Mouse (Mus musculus) forebrain, embryonic 10.5 days (tissue): ENCODE measurements around the gene Gsdma3. TPM values are rescaled to one million over a fixed set of nuclear protein-coding genes. Genes with fewer than 3 reads are reported as not detected.

Experiments
- DNase-seq: peaks from one replicate; pipeline ENCODE4 v3.0.0-alpha.2; 2017; ENCODE audit warnings: low spot score; ENCODE audit errors: extremely low spot score
- H3K27ac ChIP-seq: fragments of 300-500 bp; sonication (generic); 2 replicates; pipeline ENCODE4 v1.5.1; 2016; ENCODE audit warnings: mild to moderate bottlenecking
- H3K27me3 ChIP-seq: fragments of 300-500 bp; sonication (generic); 2 replicates; pipeline ENCODE4 v1.6.1; 2016; ENCODE audit warnings: mild to moderate bottlenecking; ENCODE audit not compliant: poor library complexity, severe bottlenecking
- H3K36me3 ChIP-seq: fragments of 300-500 bp; sonication (generic); replicated peaks from 2 replicates; pipeline ENCODE4 v1.6.1; 2016; ENCODE audit warnings: mild to moderate bottlenecking, moderate library complexity
- H3K4me1 ChIP-seq: fragments of 300-500 bp; sonication (generic); 2 replicates; pipeline ENCODE4 v1.6.1; 2016
- H3K4me3 ChIP-seq: fragments of 300-500 bp; sonication (generic); 2 replicates; pipeline ENCODE4 v1.5.1; 2016; ENCODE audit warnings: mild to moderate bottlenecking, moderate library complexity
- H3K9me3 ChIP-seq: fragments of 300-500 bp; sonication (generic); 2 replicates; pipeline ENCODE4 v1.6.1; 2016; ENCODE audit warnings: mild to moderate bottlenecking, moderate library complexity
- WGBS: fragments of 180-500 bp; shearing (Covaris S2); methylation state at CpG from one replicate; pipeline ENCODE4 v1.1.7; 2016; 5-methylcytosine and 5-hydroxymethylcytosine counted together
- polyA plus RNA-seq: library from polyadenylated mRNA; unstranded; fragments of >200 nt; fragmentation: Nextera tagmentation; extraction: Ambion mirVana; gene quantifications from 2 replicates; pipeline ENCODE4 v1.2.1, GENCODE M21; 2016

The Gsdma3 gene
- polyA plus RNA-seq, 1 experiment from 2014 or later, result not detected

DNA sequence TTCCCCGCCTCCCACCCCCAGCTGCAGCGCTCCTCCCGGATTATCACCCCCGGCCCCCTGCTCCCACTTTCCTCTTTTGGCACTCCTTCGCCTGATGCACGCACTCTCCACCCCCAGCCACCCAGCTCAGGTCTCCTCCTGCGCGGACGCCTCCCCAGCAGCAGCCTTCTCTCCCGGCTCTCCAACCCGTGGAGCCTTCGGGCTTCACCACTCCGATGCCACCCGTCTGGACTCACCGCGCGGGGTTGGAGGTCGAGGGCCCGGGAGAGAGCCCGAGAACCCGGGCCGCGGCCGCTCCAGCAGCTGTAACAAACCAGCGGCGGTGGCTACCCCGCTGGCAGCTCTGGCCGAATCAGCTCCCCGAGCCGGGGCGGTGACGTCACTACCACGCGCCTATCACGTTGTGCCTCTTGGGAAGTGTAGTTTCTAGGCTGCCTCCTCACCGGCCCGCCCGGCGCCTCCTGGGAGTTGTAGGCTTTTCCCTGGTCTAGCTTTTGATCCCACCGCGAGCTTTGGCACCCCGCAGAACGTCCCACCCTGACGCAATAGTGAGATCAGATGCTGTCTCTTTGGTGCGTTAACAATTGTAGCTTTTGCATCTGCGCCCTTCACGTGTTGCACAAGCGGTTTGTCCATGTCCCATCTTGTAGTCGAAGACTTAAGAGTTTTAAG is 39.1 kb upstream of the Gsdma3 start, which contains the start of gene Ormdl3:
TSS of gene Ormdl3 (minus strand) at position 477 of the 672 bp plus-strand sequence.
- DNase-seq, result peak; percentile 99
- WGBS, result under 1% methylated on average over 49 of the region's 49 CpGs
- H3K27me3 ChIP-seq, result peaks cover 15% of the 10 kb centered on the region; the same call in 1 of the 2 replicates
- H3K9me3 ChIP-seq, result no peaks in the 10 kb centered on the region
- peaks cover 53% of the 10 kb centered on the region for H3K4me1 ChIP-seq
- H3K36me3 ChIP-seq, result peaks cover 22% of the 10 kb centered on the region
- peak within 1 kb of the TSS; percentile 91 for H3K27ac ChIP-seq
- peak within 1 kb of the TSS; percentile 92 for H3K4me3 ChIP-seq

DNA sequence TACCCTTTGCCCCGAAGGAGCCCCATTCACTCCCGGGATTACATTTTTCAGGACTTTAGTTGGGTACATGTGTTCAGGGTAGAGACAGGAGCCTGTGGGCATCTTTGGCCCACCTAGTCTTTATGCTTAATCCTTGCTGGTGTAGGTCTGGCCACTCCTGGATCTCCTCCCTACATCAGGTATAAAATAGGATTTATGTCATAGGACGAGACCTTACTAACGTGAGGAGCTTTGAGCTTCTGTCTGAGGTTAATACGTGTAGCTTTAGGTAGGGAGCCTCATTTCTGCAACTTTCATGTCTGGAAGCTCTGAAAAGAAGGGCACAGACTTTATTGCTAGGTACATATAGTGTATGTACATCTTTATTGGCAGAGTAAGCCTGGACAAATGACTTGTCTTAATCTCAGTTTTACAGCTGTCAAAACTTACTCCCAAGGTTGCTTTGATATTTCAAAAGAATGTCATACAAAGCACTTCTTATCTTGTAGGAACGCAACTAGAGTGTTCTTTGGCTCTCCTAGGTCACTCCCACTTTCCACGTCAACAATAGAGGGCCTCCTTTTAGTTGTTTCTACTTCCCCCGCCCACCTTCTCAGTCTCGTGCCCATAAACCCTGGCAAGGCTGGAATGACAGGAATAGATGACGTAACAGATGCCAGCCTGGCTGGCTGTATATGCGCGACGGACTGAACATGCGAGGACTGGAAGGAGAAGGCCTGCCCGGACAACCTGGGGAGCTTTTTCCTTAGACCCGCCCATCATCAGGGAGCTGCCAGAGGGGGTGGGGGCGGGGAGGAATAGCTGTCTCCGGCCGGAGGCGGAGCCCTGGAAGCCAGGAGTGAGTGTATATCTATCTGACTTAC is 38.2 kb upstream of the Gsdma3 start:
- H3K27me3 ChIP-seq, result peaks cover 21% of the 10 kb centered on the region
- WGBS, result 5% methylated on average over 20 of the region's 20 CpGs
- H3K27ac ChIP-seq, result peak overlapping the region; percentile 91
- peaks cover 13% of the 10 kb centered on the region for H3K36me3 ChIP-seq
- peak; percentile 52 for DNase-seq
- no peaks in the 10 kb centered on the region for H3K9me3 ChIP-seq
- peaks cover 53% of the 10 kb centered on the region for H3K4me1 ChIP-seq
- H3K4me3 ChIP-seq, result peak overlapping the region; percentile 92

DNA sequence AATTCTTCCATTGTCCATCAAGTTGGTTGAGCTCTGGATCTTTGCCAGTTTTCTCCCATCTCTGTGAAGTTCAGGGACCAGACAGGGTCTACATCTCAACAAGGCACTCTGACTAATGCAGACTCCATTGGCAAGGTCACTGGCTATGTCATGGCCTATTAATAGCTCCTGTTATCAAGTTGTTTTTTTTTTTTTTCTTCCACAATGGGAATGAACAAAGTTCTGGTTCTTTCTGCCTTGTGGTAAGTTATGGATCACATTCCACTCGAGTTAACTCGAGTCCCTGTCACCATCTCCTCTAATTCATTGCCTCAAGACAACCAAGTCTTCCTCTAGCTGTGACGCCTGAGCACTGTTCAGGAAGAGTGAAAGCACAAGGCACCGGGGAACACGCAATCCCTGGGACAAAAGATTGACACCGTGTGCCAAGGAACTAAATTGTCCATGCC is 37.3 kb upstream of the Gsdma3 start:
- H3K27me3 ChIP-seq, result peaks cover 21% of the 10 kb centered on the region
- peaks cover 53% of the 10 kb centered on the region for H3K4me1 ChIP-seq
- no peaks in the 10 kb centered on the region for H3K9me3 ChIP-seq
- WGBS, result 72% methylated on average over 6 of the region's 6 CpGs
- peaks cover 3% of the 10 kb centered on the region for H3K36me3 ChIP-seq
- DNase-seq, result no peak
- no peak overlapping the region for H3K27ac ChIP-seq
- no peak overlapping the region for H3K4me3 ChIP-seq

DNA sequence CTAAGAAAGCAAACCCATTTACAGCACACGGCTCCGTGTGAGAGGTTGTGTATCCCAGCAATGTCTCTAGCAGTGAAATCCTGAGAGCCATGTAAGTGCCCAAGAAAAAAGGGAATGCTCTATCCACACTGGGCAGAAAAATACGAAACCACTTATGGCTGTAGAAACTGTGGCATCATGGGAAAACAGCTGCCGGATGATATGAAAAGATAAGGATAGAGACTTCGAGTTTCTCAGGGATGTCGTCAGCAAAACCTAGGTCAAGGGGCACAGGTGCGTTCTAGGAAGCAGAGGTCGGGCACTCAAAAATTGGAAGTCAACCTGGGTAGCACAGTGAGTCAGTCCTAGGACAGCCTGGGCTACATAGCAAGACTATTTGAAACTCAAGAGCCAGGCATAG is 36.9 kb upstream of the Gsdma3 start:
- DNase-seq, result no peak
- 88% methylated on average over 8 of the region's 8 CpGs for WGBS
- Histone ChIP-seq H3K4me3 (no peak overlapping the region), H3K27ac (no peak overlapping the region), H3K36me3 (no peaks in the 10 kb centered on the region), H3K9me3 (no peaks in the 10 kb centered on the region), H3K27me3 (peaks cover 21% of the 10 kb centered on the region), H3K4me1 (peaks cover 49% of the 10 kb centered on the region)

DNA sequence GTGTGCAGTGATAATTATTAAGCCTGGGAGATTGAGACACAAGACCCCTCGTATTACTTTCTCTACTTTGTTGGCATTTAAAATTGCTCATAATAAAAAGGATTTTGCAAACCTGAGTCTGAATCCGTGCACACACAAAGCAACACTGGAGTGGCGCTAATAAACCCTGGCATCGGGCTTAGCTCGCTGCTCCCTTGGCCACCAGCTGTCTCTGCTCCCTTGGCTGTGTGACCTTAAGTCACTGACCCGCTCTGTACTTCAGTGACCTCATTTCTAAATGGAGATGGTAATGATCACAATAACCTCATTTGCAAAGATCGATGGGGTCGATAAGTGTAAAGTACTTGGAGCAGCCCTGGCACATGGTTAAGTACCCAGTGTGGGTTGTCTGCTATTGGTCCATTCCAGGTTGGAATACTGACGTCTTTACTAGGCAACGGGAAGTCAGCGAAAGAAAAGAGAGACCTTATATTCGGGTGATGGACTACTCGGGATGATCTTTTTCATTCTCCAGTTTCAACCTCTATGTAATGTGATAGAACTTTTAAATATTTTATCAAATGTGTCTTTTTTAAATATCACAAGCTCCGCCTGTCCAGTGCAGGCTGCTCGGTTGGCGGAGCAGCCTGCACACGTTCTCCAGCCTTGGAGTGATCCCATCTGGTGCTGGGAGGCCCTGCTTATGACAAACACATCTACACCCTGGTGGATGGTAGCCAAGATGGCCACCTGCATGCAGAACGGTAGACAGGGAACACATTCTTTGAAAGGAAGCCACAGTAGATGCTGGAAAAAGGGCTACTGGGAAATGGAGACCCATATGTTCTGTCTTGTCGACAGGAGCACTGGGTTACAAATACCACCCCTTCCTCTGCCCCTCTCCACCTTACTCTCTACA is 35.4 kb upstream of the Gsdma3 start:
- DNase-seq, result no peak
- WGBS, result 84% methylated on average over 19 of the region's 19 CpGs
- no peak overlapping the region for H3K27ac ChIP-seq

DNA sequence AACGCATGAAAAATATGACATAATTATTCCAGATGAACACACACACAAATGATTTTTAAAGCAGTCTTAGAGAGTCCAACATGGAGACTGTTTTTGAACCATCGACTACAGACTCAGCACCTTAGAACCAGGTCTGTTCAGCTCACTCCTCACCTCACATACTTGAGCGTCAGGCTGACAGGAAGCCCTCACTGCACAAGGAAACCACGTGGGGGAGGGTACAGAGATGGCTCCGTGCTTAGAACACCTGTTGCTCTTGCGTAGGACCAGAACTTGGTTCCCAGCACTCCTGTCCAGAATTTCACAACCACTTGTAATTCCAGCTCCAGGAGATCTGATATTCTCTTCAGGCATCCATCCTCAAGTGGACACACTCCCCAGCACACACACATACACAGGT is 31.1 kb upstream of the Gsdma3 start:
- Histone ChIP-seq H3K4me3 (no peak overlapping the region), H3K4me1 (peaks cover 9% of the 10 kb centered on the region; the same call in 1 of the 2 replicates), H3K36me3 (no peaks in the 10 kb centered on the region), H3K27ac (no peak overlapping the region), H3K9me3 (no peaks in the 10 kb centered on the region), H3K27me3 (peaks cover 39% of the 10 kb centered on the region)
- WGBS, result 76% methylated on average over 6 of the region's 6 CpGs
- no peak for DNase-seq

More for the DNA sequence above, 35.4 kb upstream of the Gsdma3 start:
- no peaks in the 10 kb centered on the region for H3K9me3 ChIP-seq
- peaks cover 34% of the 10 kb centered on the region for H3K4me1 ChIP-seq
- H3K36me3 ChIP-seq, result no peaks in the 10 kb centered on the region
- no peak overlapping the region for H3K4me3 ChIP-seq
- H3K27me3 ChIP-seq, result peaks cover 21% of the 10 kb centered on the region

DNA sequence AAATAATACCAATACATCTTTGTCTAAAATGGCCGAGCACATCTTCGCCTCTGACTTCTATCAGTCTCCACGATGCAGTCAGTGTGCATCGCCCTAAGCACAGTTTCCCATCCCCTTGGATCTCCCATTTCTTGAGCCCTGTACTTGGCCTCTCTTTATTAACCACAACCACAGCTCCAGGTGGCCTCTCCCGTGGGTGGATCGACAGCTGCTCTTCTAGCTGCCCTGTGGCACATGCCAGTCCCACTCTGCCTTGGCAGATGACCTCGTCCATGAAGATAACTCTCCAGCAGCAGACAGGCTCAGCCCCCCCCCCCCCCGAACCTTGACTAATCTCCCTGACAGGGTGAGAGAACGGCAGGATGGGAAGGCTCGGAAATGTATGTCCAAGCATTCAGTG is 30.7 kb upstream of the Gsdma3 start:
- 83% methylated on average over 10 of the region's 10 CpGs for WGBS
- no peaks in the 10 kb centered on the region for H3K9me3 ChIP-seq
- H3K4me1 ChIP-seq, result peaks cover 9% of the 10 kb centered on the region; the same call in 1 of the 2 replicates
- no peak for DNase-seq
- H3K27me3 ChIP-seq, result peaks cover 44% of the 10 kb centered on the region
- no peaks in the 10 kb centered on the region for H3K36me3 ChIP-seq
- H3K4me3 ChIP-seq, result no peak overlapping the region
- H3K27ac ChIP-seq, result no peak overlapping the region

DNA sequence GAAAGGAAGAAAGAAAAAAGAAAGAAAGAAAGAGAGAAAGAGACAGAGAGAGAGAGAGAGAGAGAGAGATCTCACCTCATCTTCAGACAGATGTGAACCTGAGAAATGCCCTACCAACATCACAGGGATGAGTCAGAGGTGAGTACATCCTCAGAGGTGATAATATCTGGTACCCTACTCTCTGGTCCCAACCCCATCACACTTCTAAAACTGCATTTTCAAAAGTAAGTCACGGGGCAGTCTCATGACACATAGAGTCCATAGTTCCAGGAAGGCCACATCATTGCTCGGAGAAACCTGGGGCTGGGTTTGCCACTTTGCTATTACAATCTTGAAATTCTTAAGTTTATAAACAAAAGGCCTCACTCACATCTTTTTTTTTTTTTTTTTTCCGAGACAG is 30.2 kb upstream of the Gsdma3 start:
- WGBS, result 76% methylated on average over 3 of the region's 3 CpGs
- Histone ChIP-seq H3K4me1 (peaks cover 9% of the 10 kb centered on the region; the same call in 1 of the 2 replicates), H3K27me3 (peaks cover 49% of the 10 kb centered on the region), H3K4me3 (no peak overlapping the region), H3K27ac (no peak overlapping the region), H3K36me3 (no peaks in the 10 kb centered on the region), H3K9me3 (no peaks in the 10 kb centered on the region)
- DNase-seq, result no peak

DNA sequence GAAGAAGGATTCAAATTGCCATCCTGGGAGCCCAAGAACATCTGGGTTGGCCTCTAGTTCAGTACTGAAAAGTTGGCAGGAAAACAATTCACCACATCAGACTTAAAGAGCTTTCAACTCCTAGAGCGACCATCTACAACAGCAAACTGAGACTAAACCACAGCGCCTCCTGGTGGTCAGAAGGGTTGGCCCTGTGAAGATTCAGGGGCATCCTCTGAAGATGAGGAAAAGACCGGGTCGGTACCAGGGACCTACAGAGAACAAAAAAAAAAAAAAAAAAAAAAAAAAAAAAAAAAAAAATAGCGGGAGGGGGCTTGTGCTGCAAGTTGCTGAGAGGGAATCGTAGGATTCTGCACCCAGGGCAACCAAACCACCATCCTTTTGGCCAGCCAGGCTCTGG is 28.8 kb upstream of the Gsdma3 start:
- H3K36me3 ChIP-seq, result no peaks in the 10 kb centered on the region
- peaks cover 18% of the 10 kb centered on the region for H3K4me1 ChIP-seq
- DNase-seq, result peak; percentile 59
- H3K9me3 ChIP-seq, result no peaks in the 10 kb centered on the region
- WGBS, result 37% methylated on average over 6 of the region's 6 CpGs
- H3K27me3 ChIP-seq, result peaks cover 44% of the 10 kb centered on the region
- H3K27ac ChIP-seq, result no peak overlapping the region
- no peak overlapping the region for H3K4me3 ChIP-seq

DNA sequence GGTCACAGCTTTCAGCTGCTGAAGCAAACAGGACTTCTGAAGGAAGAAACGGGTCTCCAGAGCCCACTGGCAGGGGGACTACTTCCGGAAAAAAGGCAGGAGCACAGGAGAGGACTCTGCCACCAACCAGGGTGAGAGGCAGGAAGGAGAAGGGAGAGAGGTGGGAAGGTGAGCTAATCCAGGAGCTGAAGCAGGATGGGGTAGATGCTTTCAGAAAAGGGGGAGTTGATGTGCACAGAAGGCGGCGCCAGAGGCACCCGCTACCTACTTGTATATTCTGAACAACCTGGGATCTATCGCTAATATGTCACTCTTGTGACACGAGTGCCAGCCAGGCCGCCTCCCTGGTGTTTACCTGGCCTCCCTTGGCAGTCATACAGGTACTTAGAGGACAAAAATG is 28.2 kb upstream of the Gsdma3 start, which contains the start of gene Lrrc3c:
TSS of gene Lrrc3c (plus strand) at position 301 of the 400 bp plus-strand sequence.
- Histone ChIP-seq H3K27ac (0 out of 2 replicates have a peak within 1 kb of the TSS, but pooled peaks have one; percentile 35), H3K4me1 (peaks cover 24% of the 10 kb centered on the region), H3K27me3 (peaks cover 42% of the 10 kb centered on the region), H3K9me3 (no peaks in the 10 kb centered on the region), H3K36me3 (no peaks in the 10 kb centered on the region), H3K4me3 (no peak within 1 kb of the TSS)
- no peak for DNase-seq
- WGBS, result 91% methylated on average over 8 of the region's 8 CpGs

DNA sequence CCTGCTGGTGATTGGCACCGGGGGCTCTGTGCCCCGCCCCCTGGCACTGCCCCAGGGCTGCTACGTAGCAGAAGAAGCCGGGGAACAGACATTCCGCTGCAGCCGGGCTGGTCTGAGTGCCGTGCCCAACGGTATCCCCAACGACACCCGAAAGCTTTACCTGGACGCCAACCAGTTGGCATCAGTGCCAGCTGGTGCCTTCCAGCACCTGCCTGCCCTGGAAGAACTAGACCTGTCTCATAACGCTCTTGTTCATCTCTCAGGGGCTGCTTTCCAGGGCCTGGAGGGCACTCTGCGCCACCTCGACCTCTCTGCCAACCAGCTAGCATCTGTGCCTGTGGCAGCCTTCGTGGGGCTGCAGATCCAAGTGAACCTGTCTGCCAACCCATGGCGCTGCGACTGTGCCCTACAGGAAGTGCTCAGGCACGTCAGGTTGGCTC is 27.3 kb upstream of the Gsdma3 start:
- WGBS, result 72% methylated on average over 18 of the region's 18 CpGs
- Histone ChIP-seq H3K4me3 (no peak overlapping the region), H3K27ac (0 out of 2 replicates have a peak overlapping the region, but pooled peaks have one; percentile 35), H3K36me3 (no peaks in the 10 kb centered on the region), H3K4me1 (peaks cover 24% of the 10 kb centered on the region), H3K9me3 (no peaks in the 10 kb centered on the region), H3K27me3 (peaks cover 42% of the 10 kb centered on the region)
- DNase-seq, result no peak

DNA sequence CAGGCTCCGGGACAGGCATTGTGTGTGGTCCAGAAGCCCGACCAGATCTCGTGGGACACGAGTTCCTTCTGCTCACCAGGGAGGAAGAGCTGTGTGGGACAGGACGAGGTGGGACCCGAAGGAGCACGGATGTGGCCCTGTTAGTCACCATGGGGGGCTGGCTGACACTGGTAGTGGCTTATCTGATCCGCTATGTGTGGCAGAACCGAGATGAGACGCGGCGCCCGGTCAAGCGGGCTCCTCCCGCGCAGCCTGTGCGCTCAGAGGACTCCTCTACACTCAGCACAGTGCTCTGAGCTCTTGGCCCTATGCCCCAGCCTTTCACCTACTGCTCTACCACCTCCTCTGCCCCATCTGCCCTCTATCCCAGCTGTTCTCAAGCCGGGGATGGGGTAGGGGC is 26.9 kb upstream of the Gsdma3 start:
- Histone ChIP-seq H3K9me3 (no peaks in the 10 kb centered on the region), H3K4me1 (peaks cover 24% of the 10 kb centered on the region), H3K36me3 (no peaks in the 10 kb centered on the region), H3K27me3 (peaks cover 42% of the 10 kb centered on the region), H3K27ac (0 out of 2 replicates have a peak overlapping the region, but pooled peaks have one; percentile 35), H3K4me3 (no peak overlapping the region)
- 43% methylated on average over 18 of the region's 18 CpGs for WGBS
- no peak for DNase-seq
